Mouse (Mus musculus) cerebellum, adult 11 months (tissue): Measurements from ENCODE around the gene Lrp6.
A peak's percentile ranks its signal among the peaks of the same experiment; 100 is the strongest.

Experiments
- DNase-seq: peaks from one replicate; pipeline ENCODE4 v3.0.0; 2022

Lrp6 gene

DNA sequence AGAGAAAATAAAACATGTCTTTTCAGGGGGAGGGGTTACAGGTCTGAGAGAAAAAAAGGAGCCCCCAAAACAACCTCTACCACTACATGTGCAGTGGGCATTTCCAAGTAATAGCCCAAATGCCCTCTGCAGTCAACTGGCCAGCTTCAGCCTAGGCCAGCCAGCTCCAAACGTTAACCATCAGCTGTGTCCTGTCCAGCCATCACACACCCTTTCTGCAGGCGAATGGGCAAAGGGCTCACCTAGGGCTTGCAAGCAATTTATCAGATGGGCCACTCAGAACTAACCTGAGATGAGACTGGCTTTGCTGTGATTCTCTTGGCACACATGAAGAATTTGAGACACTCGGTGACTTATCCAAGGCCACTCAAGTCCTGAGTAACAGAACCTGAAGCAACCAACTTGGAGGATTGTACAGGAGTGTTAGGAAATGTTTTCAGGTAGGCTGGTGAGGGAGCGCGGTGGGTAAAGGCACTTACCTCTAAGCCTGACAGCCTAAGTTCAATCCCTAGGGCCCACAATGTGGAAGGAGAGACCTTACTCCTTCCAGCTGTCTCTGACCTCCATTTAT, 1.3 kb upstream of the Lrp6 start:
- DNase-seq = no peak

DNA sequence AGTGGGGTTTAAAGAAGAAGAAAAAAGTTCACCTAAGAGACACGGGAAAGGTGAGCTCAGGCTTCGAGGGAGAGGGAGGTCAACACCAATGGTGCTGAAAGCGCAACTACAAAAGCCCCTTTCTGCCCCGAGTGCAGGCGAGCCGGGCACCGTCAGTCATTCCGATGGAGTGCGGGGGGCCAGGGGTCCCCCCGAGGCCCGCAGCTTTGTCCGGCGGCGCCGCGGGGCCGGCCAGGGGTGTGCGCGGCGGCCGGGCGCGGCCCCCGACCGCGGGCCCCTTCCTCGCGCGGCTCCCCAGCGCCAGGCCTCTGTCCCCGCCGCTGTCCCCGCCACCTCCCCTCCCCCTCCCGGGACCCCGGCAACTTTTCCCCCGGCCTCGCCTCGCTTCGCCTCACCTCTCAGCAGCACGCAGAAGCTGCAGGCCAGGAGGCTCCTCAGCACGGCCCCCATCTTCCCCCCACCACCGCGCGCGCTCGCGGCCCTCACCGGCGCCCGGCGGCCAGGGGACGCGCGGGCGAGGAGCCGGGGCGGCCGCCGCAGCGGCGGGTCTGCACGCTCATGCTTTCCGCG, 432 bp downstream of the Lrp6 start:
- DNase-seq = no peak

DNA sequence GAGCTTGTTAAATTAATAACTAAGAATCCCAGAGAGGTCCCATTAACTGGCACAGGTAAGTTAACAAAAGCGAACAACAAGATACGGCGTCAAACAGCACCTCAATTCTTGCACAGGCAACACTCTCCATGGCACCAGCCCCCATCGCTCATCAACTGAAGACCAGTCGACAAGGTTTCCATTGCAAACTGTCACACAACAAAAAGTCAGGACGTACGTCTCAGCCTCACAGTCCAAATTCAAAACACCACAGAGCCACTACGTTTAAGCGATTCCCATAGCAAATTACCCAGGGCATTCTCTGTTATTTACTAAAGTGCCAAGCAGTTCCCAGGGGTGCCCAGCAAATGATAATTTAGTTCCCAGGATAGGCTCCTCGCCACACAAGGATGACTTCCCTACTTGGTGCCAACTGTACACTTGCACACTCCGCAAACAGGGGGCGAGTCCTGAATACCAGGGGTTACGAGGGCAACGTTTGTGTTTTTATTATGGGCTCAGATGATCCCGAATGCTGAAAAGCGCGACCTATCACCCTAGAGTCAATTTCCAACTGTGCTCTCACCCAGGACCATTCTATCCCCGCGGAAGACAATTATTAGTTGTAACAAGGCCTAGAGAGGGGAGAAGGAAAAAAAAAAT, 1.0 kb downstream of the Lrp6 start:
- peak; percentile 16 for DNase-seq

DNA sequence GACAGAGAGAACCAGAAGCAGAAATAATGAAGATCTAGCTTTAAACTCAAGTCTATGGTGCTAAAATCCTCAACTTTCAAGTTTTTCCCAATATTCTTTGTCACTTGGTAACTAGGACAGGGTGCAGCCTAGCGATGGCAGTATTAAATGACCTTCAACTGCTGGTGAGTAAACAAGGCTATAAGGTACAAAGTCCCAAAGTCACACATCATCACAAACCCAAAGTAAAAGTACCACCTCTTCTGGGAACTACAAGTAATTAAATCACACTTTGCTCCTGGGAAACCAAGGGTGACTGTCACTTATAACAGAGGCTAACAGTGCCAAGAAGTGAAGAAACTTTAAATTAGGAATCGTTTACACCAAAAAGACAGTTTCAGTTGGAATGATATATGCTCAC, 2.2 kb downstream of the Lrp6 start:
- DNase-seq = no peak

DNA sequence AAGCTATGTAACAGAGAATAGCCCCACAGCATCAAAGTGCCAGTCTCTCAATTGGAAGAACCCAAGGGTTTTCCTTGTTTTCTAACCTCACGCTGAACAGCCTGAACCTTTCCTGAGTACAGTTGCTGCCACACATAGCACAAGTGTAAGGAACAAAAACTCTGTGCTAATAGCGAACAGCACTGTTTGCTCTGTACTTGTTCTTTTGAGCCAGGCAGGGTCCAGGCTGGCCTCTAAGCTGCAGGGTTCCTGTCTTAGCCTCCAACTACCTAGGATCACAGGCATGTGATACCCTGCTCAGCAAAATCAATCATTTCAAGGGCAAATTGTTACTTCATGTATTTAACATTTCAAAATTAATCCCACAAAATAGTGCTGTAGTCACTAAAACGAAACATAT, 7.1 kb downstream of the Lrp6 start:
- no peak for DNase-seq

DNA sequence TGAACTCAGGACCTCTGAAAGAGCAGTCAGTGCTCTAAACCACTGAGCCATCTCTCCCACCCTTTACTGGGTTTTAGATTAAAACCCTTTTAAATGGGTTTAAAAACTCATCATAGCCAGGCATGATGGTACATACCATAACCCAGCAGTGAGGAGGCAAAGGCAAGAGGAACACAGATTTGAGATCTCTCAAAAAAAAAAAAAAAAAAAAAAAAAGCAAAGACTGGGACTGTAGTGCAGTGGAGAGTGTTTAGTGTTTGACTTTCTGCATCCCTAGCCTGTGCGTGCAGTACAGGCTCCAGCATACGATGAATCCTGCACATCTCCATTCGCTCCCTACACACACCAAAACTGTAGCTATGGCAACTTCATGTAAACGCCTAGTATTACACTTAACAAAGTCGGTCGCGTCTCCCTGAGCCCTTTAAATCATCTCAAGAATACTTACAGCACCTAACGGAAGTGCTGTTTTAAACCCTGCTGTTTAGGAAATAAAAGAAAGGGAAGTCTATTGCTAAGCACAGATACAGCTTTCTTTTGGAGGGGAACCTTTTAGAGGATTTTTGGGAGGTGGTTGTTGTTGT, 8.1 kb downstream of the Lrp6 start:
- no peak for DNase-seq

DNA sequence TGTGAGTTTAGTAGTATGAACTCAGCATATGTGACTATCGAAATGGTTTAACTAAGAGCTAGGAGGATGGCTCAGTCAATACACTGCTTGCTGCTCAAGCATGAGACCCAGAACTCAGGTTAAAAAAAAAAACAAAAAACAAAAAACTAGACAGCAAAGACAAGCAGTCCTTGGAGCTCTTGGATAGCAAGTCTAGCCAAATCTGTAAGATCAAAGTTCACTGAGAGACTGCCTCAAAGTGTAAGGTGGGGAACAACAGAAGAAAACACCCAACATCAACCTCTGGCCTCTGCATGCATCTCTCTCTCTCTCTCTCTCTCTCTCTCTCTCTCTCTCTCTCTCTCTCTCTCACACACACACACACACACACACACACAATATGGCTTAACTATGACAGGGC, 9.7 kb downstream of the Lrp6 start:
- no peak for DNase-seq

DNA sequence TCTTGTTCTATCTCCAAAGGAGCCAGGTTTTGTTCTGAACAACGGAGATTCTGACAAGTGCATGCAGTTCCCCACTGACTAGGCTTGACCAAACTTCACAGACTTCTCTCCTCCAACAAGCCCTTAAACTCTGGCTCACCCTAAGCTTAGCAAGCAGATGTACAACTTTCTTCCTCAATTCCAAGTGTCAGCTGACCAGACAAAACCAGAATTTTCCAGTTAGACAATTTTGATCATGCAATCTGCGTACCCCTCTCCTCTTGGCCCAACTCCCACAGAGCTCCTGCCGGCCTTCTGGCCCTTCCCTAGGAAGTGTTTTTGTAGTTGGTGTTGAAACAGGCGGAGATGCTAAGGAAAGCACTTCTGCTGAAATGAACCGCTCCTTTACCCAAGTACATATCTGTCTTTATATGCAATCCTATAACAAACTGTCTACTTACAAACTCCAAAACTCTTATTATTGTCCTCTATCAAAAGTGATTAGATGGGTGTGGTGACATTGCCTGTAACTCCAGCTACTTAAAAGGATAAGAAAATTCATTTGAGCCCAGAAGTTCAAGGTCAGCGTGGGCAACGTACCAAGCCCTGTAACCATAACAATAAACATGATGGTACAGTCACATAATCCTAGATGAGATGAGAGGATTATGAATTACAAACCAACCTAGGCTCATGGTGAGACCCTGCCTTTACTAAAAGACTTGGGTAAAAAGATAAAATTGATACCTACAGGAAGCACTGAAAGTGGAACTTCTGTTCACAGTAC, 10.4 kb downstream of the Lrp6 start:
- DNase-seq = no peak

DNA sequence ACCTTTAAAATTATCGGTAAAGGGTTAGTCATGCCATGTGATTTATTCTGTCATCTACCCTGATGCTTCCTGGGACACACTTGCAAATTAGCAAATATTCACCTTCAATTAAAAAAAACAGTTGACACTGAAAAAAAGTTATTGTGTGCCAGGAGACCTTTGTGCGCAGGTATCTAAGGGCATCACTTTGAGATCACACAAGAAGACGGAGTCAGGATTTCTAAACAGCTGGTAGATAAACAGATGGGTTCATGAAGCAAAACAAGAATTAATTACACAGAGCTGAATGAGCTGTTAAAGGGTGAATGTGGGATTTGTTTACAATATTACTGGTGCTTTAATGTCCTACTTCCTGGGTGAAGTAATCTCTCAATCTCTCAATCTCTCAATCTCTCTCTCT, 11.6 kb downstream of the Lrp6 start:
- no peak for DNase-seq

DNA sequence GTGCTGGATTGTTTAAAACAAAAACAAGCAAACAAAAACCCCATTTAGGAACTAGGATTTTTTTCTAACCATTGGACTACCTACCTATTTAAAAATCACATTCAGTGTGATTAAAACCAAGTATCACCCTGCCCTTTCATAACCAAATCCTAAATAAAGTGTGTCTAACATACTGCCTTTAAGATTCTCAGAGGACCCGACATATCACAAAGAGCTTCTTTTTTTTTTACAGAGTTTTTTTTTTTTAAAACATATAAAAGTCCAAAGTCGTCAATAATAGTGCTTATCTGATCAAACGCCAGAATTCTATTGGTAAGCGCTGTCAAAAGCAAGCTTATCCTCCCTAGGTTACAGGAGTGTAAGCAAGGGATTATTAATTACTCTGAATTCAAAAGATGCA, 12.5 kb downstream of the Lrp6 start:
- DNase-seq = no peak

DNA sequence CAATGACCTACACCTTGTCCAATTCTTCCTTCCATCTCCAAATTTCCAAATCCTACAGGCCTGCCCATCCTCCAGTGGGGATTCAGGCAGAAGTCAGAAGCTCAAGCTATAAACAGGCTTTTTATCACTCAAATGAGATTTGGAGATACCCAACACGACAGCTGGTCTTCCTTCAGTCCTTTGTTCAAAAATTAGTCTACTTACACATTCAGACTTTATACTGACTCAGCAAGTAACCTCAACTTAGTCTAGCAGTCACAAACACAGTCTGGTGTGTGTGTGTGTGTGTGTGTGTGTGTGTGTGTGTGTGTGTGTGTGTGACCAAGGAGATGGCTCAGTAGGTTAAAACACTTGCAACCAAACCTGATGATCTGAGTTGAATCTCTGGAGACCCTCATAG, 15.8 kb downstream of the Lrp6 start:
- no peak for DNase-seq

DNA sequence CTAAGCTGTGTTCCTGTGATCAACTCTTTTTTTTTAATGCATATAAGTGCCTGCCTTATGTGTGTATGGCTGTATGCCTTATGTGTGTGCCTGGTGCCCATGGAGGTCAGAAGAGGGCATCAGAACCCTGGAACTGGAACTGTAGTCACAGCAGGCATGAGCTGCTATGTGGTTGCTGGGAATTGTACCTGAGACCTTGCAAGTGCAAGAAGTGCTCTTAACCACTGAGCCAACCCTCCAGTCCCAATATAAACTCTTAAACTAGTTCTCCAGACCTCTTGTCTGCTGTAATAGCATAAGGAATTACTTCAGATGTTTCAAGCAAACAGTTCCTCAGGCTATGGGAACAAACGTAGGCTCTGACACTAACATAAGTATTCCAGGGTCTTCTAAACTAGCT, 16.4 kb downstream of the Lrp6 start:
- DNase-seq = no peak

DNA sequence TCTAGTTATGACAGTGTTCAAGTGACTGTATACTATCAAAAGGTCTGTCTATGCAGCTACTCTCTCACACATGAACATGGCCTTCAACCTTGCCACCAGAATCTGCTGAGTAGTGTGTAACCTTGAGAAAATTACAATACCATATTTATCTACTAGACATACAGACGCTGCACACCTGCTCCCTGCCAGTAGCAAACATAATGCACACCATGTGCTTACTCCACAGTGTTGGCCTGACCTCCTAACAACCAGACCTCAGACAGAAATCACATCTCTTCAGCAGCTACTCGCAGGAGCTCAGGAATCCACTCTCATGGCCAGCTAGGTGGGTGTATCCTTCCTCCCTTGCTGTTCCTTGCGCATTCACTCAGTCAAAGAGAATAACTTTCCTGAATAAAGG, 21.9 kb downstream of the Lrp6 start:
- no peak for DNase-seq

DNA sequence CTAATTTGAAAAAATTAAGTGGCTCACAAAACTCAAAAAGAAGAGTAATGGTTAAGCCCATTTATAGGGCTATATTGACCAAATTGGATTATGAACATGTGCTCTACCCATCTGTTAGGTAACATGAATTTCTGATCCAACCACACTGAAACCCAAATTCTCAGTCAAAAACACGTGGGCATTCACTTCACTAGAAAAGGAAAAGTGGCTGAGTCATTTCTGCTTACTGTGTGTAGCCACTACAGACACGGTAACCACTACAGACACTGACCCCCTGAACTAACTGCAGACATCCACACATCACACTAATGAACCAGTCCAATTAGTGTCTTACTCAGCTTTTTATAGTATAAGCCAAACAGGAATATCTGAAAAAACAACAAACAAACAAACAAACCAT, 22.7 kb downstream of the Lrp6 start:
- no peak for DNase-seq

DNA sequence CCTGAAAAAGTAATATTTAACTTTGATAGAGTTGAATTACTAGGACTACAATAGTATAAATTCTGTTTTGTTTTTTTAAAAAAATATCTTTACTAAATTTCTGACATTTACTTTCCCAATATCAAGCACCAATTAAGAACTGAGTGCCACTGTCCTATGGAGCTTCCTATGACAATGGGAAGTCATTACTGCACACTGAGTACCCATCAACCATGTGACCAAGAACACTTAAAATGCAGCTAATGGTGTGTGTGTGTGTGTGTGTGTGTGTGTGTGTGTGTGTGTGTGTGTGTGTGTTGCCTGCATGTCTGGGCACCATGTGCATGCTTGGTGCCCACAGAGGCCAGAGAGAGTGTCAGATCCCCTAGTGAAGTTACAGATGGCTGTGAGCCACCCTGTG, 23.2 kb downstream of the Lrp6 start:
- no peak for DNase-seq

DNA sequence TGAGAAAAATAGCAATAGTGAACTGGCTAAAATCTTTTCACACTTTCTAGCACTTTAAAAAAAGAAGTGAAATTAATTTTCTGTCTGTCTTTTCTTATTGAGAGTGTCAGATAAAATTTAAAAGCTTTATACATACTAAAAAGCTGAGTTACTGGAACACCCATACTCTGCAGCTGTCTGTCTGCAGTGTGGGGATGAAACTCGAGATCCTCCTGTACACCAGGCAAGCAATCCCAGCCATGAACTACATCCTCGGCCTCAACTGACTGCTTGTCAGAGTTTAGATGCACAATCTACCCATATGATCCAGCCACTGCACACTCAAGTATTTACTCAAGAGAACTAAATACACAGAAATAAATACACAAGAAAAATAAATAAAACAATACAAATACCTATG, 24.4 kb downstream of the Lrp6 start:
- DNase-seq = no peak

DNA sequence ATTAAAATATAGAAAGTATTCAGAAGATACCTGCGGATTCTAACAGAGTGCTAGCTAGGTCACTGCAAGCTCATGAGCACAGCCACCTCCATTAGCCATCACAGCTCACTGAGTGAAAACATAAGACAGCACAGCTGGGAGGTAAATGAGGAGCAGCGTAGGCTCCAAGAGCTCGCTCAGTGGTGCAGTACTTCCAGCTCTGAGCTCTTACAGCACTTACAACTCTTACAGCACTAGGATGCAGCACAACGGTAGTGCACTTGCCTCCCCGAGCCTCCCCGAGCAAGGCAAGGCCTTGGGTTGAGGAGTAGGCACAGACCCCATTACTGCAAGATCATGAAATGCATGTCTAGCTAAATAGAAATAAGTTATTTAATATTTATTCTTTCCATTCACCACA, 26.6 kb downstream of the Lrp6 start:
- no peak for DNase-seq

DNA sequence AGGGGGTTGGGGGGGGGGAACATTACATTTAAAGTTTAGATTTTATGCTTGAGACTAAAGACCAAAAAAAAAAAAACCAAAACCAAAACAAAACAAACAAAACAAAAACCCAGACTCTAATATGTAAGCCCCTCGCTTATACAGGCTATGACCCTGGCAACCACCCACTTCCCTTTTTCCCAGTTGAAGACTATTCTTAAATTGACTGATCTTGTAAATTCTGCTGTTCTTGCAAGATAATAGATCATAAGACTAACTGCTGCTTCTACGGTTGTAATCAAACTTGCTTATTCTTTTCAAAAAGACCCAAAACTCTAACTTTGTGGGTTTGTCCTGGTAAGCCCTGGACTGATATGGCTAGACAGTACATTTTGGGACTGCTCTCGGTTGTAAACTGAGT, 27.3 kb downstream of the Lrp6 start:
- DNase-seq = no peak

DNA sequence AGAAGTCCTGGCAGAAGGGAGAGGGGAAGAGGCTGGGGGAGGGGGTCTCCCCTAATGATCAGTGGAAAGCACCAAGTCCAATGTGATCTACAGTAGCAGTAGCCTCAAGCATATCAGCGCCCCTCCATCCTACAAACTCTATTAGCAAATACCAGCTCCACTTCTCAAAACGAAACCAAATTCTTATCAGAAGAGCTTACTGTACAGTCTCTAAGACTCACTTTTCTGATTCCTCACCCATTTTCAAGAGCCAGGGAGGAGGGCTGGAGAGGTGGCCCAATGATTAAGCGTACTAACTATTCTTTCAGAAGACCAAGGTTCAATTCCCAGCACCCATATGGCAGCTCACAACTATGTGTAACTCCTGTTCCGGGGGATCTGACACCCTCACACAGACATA, 28.0 kb downstream of the Lrp6 start:
- no peak for DNase-seq

DNA sequence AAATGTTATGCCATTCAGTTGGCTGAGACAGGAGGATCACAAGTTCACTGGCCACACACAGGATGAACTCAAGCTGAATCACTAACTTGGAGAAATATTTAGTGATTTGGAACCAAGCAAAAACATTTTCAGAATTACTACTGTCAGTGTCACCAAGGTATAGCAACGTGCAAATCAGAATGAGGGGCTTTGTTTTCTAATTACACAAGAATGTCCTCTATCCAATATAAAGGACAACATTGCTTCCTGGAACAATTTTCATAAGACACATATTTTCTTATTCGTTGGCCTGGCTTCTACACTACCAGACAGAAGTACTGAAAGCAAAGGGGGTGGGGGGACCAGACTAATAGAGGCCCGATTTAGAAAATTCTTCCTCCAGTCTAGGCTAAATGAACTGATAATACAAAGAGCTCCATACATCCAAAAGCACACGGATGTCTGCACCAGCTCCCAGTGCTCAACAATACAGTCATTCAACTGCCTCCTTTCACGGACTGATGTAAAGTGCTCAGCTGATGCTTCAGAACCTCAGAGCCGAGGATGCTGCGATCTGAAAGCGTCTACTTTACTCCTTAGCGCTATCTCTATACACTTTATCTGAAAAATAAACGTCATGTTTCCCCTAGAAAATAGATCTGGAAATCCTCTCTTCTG, 29.2 kb downstream of the Lrp6 start:
- DNase-seq = no peak

DNA sequence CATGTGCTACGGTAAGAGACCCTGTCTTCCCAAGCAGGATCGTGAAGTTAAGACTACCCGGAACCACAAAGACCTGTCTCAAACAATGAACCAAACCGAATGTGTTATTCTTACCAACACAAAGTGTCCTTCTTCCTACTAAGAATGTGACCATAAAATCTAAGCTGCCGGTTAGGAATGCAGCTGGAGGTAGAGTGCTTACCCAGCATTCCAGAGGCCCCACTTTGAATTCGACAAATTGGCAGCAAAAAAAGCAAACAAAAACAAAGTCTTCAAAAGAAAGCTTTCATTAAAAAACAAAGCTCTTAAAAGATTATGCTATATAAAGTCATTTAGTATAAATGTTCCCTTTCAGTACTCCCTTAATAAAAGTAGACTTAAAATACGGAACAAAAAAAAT, 31.6 kb downstream of the Lrp6 start:
- DNase-seq = no peak

DNA sequence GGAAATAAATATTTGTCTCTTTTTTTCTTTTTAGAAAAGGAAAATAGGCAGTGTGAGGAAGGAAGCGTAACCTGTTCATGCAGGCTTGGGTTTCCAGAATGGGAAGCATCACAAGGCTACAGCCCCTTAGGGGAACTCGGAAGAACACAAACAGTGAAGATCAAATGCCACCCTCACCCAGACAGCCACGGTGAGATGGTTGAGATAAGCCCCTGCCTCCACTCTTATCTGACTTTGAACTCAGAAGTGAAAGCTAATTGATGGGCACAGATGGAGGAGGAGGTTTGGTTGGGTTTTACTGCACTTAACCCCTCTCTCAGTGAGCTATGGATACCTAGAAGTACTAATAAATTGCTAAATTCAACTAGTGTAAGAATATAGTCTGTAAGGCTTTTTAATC, 33.7 kb downstream of the Lrp6 start:
- no peak for DNase-seq

DNA sequence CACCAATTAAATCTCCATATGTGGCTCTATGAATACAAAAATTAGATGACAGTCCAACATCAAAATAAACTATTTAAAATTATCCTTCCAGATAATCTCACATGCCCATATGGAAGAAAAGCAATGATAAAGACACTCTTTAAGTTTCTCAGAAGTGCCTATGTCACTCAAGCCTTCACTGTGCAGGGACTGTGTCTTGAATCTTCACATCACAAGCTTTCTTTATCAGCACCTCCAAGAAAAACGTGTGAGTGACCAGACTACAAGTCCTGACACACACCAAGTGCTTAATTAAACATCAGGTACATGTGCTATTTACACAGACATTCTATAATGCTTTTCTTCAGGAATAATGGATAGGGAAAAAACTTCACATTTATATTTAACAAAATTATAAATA, 34.8 kb downstream of the Lrp6 start:
- no peak for DNase-seq
